ENCODE assay signal across 20 mouse cellular contexts in the genomic region with DNA sequence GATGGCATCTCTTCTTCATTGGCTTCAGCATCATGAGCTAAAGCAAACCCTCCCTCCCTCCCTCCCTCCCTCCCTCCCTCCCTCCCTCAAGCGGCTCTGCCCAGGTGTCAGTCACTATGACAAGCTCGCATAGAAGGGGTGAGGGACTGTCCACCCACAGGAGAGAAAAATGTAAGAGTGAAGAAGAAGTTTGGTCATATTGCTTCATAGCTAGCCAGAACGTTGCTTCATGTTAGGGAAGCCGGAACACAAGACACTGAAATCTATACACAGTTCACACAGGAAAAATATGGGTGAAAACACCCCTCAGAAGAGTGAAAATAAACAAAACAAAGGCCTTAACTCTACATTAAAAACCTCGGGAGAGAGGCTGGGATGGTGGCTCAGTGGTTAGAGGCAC. TPM values are rescaled to one million over a fixed set of nuclear protein-coding genes. Genes with fewer than 3 reads are reported as not detected.
"Had no signal": no experiment of that assay in that cellular context is flagged by ENCODE, and none has a peak within 500 bp of the region (broad histone marks: within the 10 kb centered on the region; RNA-seq: fewer than 3 reads in every experiment).

No protein-coding gene starts in this region.

- DNase-seq: liver, embryonic 13.5 days; liver, postnatal 0 days; lung, embryonic 14.5 days; right cerebral cortex, postnatal 14 days; thymus, adult 2 months; thymus, postnatal 25 days; thymus, postnatal 4 days had no signal

- H3K27ac ChIP-seq: liver, embryonic 13.5 days; liver, embryonic 15.5 days; macrophage; midbrain, embryonic 13.5 days; midbrain, embryonic 15.5 days; neural tube, embryonic 12.5 days; stomach, embryonic 15.5 days; stomach, postnatal 0 days had no signal

- H3K4me2 ChIP-seq: liver, embryonic 11.5 days; liver, embryonic 13.5 days; liver, embryonic 15.5 days; lung, embryonic 14.5 days; midbrain, embryonic 11.5 days; midbrain, embryonic 13.5 days; midbrain, embryonic 15.5 days; neural tube, embryonic 12.5 days; stomach, embryonic 15.5 days had no signal

- ATAC-seq: liver, postnatal 0 days; midbrain, embryonic 13.5 days; midbrain, embryonic 15.5 days had no signal

- H3K4me1 ChIP-seq: liver, embryonic 13.5 days; liver, embryonic 15.5 days; stomach, embryonic 15.5 days had no signal

- H3K27me3 ChIP-seq: liver, embryonic 13.5 days; liver, embryonic 15.5 days; midbrain, embryonic 13.5 days; midbrain, embryonic 15.5 days; neural tube, embryonic 12.5 days; stomach, embryonic 15.5 days had no signal

- H3K9ac ChIP-seq: liver, embryonic 13.5 days; liver, embryonic 15.5 days; liver, postnatal 0 days; lung, embryonic 14.5 days; midbrain, embryonic 13.5 days; midbrain, embryonic 15.5 days; neural tube, embryonic 12.5 days; stomach, embryonic 15.5 days had no signal

- H3K9me3 ChIP-seq: liver, embryonic 13.5 days; liver, embryonic 15.5 days; midbrain, embryonic 13.5 days; midbrain, embryonic 15.5 days; neural tube, embryonic 12.5 days; stomach, embryonic 15.5 days had no signal

- H3K4me3 ChIP-seq: liver, embryonic 13.5 days; liver, embryonic 15.5 days; megakaryocyte, embryonic 14.5 days; midbrain, embryonic 13.5 days; midbrain, embryonic 15.5 days; neural tube, embryonic 12.5 days; stomach, embryonic 15.5 days had no signal

- H3K36me3 ChIP-seq: liver, embryonic 13.5 days; liver, embryonic 15.5 days; midbrain, embryonic 13.5 days; midbrain, embryonic 15.5 days; neural tube, embryonic 12.5 days; stomach, embryonic 15.5 days had no signal

RNA-seq across cellular contexts. Expression of a gene that starts 19.0 kb away (rescaled TPM):
- polyA plus RNA-seq: testis, adult 2 months had no signal

RNA-seq across cellular contexts. Expression of a gene that starts 23.5 kb away (rescaled TPM):
- polyA plus RNA-seq: midbrain, embryonic 11.5 days; neural tube, embryonic 12.5 days had no signal

RNA-seq across cellular contexts. Expression of a gene that starts 48.3 kb away (rescaled TPM):
- total RNA-seq: midbrain, postnatal 0 days had no signal
- polyA plus RNA-seq: lung, embryonic 14.5 days; midbrain, embryonic 11.5 days; midbrain, embryonic 13.5 days; midbrain, embryonic 15.5 days; neural tube, embryonic 12.5 days; neural tube, embryonic 14.5 days; stomach, postnatal 0 days; testis, adult 2 months had no signal
